Mouse (Mus musculus): ENCODE measurements around the gene Olfr1154. TPM values are rescaled to one million over a fixed set of nuclear protein-coding genes. Genes with fewer than 3 reads are reported as not detected.

Gene Olfr1154
- total RNA-seq (2023): not detected in 4 replicates

DNA sequence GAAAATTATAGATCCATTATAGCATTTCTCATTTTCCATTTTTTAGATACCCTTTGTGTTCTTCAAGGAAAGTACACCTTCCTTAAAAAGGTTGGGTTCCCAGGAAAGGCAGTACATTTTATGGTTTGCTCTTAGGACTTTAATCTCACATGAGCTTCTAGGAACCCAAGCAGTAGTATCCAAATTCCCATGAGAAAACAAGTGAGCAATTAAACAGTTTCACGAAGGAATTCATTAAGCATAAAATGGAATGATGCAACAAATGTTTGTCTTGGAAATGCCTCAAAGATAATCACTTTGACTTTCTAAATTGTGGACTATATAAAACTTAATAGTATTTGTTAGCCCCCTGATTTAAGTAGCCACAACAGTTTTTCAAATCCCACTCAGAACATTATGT lies at the start of gene Olfr1154:
Olfr1154 (minus strand) TSS at position 101 of the 400 bp plus-strand sequence.

DNA sequence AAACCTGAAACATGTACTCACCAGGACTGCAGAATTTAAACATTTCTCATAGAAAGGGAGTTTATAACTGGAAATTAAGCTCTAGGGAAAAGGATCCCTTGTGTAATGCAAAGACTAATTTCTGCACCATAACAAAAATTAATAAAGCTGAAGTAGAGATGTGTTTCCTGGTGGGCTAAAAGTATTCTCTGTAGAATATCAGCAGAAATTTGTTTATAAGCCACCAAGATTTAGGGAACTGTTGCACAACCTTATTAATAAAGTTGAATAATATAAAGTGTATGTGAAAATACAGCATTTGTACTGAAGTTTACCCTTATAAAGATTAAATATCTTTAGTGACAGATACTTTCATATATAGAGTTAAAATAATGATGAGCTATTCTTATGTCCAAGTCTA lies 48.0 kb upstream of the Olfr1154 start, which contains the start of gene Olfr1156:
Olfr1156 (minus strand) TSS at position 101 of the 400 bp plus-strand sequence.

DNA sequence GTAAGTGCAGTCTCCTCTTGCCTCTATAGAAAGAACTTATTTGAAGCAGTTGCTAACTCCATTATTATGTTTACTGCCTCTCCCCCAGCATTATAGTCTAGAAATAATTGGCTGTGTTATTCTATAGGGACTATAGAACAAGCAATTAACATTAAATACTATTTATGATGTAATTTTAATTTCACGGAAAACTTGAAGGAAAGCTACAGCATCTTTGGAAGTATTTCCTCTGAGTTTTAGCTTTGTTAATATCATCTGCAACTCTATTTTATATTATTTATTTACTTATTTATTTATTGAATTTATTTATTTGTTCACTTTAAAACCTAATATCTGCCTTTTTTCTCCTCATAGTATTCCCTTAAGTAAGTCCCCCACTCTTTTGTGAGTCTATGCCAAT lies 40.1 kb upstream of the Olfr1154 start, which contains the start of gene Olfr1155:
Olfr1155 (minus strand) TSS at position 101 of the 400 bp plus-strand sequence.

DNA sequence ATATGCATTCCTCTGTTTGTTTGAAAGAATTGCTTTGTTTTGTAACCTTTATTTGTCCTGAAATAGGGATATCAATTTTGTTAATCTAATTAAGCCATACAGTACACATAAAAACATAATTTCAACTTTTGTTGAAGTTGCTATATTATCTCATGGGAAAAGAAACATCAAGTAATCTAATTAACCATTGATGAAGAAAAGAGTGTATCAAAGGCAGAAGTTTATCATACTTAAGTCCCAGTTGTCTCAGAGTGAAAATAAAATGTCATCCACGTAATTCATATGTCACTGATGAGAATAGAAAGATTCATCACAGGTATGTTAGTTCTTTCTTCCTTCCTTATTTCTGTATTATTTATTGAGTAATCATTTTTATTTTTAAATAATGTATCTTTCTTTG lies 10.3 kb downstream of the Olfr1154 start, which contains the start of gene Olfr1153:
Olfr1153 (plus strand) TSS at position 301 of the 400 bp plus-strand sequence.

DNA sequence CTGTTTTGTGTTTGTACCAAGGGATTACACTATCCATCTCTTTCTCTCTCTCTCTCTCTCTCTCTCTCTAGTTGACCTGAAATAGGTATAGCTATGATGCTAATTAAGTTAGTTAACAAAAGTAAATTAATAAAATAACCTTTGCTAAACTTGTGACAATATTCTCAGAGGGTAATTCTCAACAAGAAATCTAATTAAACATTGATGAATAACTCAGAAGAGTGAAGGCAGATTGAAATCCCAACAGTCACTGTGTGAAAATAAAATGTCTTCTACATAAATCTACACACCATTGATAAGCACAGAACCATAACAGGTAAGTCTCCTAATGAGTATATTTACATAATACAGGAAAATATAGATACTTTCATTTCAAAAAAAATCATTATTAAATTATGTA lies 38.8 kb downstream of the Olfr1154 start, which contains the start of gene Olfr1152:
Olfr1152 (plus strand) TSS at position 301 of the 400 bp plus-strand sequence.

DNA sequence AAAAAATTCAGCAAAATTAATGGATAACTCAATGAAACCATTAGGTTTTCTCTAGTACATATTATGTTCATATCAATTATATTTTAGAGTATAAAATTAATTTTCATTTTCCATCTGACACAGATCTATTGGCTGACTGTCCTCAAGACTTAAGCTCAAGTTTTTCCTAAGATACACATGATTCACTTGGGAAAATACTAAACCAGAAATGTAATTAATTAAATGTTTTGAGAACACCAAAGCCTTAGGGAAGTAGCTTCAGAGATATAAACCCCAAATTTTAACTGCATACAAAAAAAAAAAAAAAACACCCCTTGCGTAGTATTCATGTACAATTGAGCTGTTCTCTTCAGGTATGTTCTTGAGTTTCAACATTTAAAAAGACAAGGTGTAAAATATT lies 49.4 kb downstream of the Olfr1154 start, which contains the start of gene Olfr1151:
Olfr1151 (plus strand) TSS at position 301 of the 400 bp plus-strand sequence.

Other genes with a start within 250 kb of the Olfr1154 start
- not detected in 4 replicates for gene Olfr1134, start 246.7 kb downstream of the Olfr1154 start, total RNA-seq (2023)
- not detected in 4 replicates for gene Olfr1135, start 231.5 kb downstream of the Olfr1154 start, total RNA-seq (2023)
- not detected in 4 replicates for gene Olfr1136, start 211.2 kb downstream of the Olfr1154 start, total RNA-seq (2023)
- gene Olfr1137, start 192.0 kb downstream of the Olfr1154 start, total RNA-seq (2023): not detected in 4 replicates
- gene Olfr1138, start 165.2 kb downstream of the Olfr1154 start, total RNA-seq (2023): not detected in 4 replicates
- gene Olfr1140, start 161.4 kb downstream of the Olfr1154 start, total RNA-seq (2023): not detected in 4 replicates
- gene Olfr1141, start 151.2 kb downstream of the Olfr1154 start, total RNA-seq (2023): not detected in 4 replicates
- gene Olfr152, start 125.7 kb downstream of the Olfr1154 start, total RNA-seq (2023): not detected in 4 replicates
- gene Olfr1143, start 104.6 kb downstream of the Olfr1154 start, total RNA-seq (2023): not detected in 4 replicates
- gene Olfr1145, start 95.3 kb downstream of the Olfr1154 start, total RNA-seq (2023): not detected in 4 replicates
- gene Olfr1148, start 74.6 kb downstream of the Olfr1154 start, total RNA-seq (2023): not detected in 4 replicates
- gene Olfr1150-ps1, start 61.2 kb downstream of the Olfr1154 start, total RNA-seq (2023): not detected in 4 replicates
- not detected in 4 replicates for gene Olfr1151, start 49.3 kb downstream of the Olfr1154 start, total RNA-seq (2023)
- not detected in 4 replicates for gene Olfr1152, start 38.7 kb downstream of the Olfr1154 start, total RNA-seq (2023)
- gene Olfr1153, start 10.2 kb downstream of the Olfr1154 start, total RNA-seq (2023): not detected in 4 replicates
- gene Olfr1155, start 40.0 kb upstream of the Olfr1154 start, total RNA-seq (2023): not detected in 4 replicates
- gene Olfr1156, start 47.9 kb upstream of the Olfr1154 start, total RNA-seq (2023): not detected in 4 replicates
- gene Olfr1157, start 63.1 kb upstream of the Olfr1154 start, total RNA-seq (2023): not detected in 4 replicates
- gene Olfr74, start 69.5 kb upstream of the Olfr1154 start, total RNA-seq (2023): not detected in 4 replicates
- gene Olfr1158, start 84.9 kb upstream of the Olfr1154 start, total RNA-seq (2023): not detected in 4 replicates
- gene Olfr1160, start 103.1 kb upstream of the Olfr1154 start, total RNA-seq (2023): not detected in 4 replicates
- not detected in 4 replicates for gene Olfr1161, start 117.6 kb upstream of the Olfr1154 start, total RNA-seq (2023)
- not detected in 4 replicates for gene Olfr73, start 132.5 kb upstream of the Olfr1154 start, total RNA-seq (2023)
- not detected in 4 replicates for gene Olfr1162, start 146.0 kb upstream of the Olfr1154 start, total RNA-seq (2023)
- not detected in 4 replicates for gene Olfr1163, start 166.7 kb upstream of the Olfr1154 start, total RNA-seq (2023)
- gene Olfr1164, start 188.8 kb upstream of the Olfr1154 start, total RNA-seq (2023): not detected in 4 replicates
- gene Olfr1166, start 223.1 kb upstream of the Olfr1154 start, total RNA-seq (2023): not detected in 4 replicates